Mouse (Mus musculus) G1E (cell line): ENCODE measurements at regions not wholly inside any gene's neighbourhood (a gene's known extent, or its start where the extent isn't known, plus 50 kb on each side); places are given as distances from the start of the nearest gene placed in this dataset.

Experiments used
- ATAC-seq: 2 replicates; pipeline ENCODE4 v1.8.0; 2016; ENCODE audit warnings: mild to moderate bottlenecking; ENCODE audit not compliant: insufficient number of reproducible peaks, poor library complexity, low FRiP score, severe bottlenecking; ENCODE audit errors: extremely low read depth
- DNase-seq: peaks from one replicate; pipeline ENCODE4 v3.0.0; 2012; ENCODE audit warnings: low spot score
- H3K27me3 ChIP-seq: 2 replicates; pipeline ENCODE4 v1.6.1; 2012; ENCODE audit warnings: mild to moderate bottlenecking, low read length, inconsistent platforms; ENCODE audit not compliant: insufficient read depth
- H3K36me3 ChIP-seq: replicated peaks from 2 replicates; pipeline ENCODE3; 2012; ENCODE audit warnings: mild to moderate bottlenecking, inconsistent platforms
- H3K4me1 ChIP-seq: 2 replicates; pipeline ENCODE4 v1.6.1; 2012; ENCODE audit warnings: low read depth, low read length, inconsistent platforms, mixed read lengths; ENCODE audit not compliant: insufficient read depth
- H3K4me3 ChIP-seq: 2 replicates; pipeline ENCODE4 v1.5.1; 2012; ENCODE audit warnings: low read depth, mild to moderate bottlenecking, inconsistent platforms, low read length, moderate library complexity, mixed read lengths
- H3K9me3 ChIP-seq: replicated peaks from 2 replicates; pipeline ENCODE4 v1.6.1; 2012; ENCODE audit warnings: inconsistent platforms
- CTCF ChIP-seq: IDR thresholded peaks from 2 replicates; pipeline ENCODE4 v1.5.1; 2012; ENCODE audit warnings: low read depth, low read length, inconsistent platforms, mixed read lengths
- GATA1 ChIP-seq: IDR thresholded peaks from 2 replicates; pipeline ENCODE4 v1.6.1; 2012; ENCODE audit warnings: borderline replicate concordance, low read length, inconsistent platforms, mixed read lengths
- GATA2 ChIP-seq: IDR thresholded peaks from 2 replicates; pipeline ENCODE4 v1.6.1; 2012; ENCODE audit warnings: low read depth, low read length, inconsistent platforms, borderline replicate concordance
- POLR2AphosphoS5 ChIP-seq: IDR thresholded peaks from 2 replicates; pipeline ENCODE4 v1.6.1; 2012; ENCODE audit warnings: low read depth, low read length, inconsistent platforms; ENCODE audit not compliant: insufficient replicate concordance
- TAL1 ChIP-seq: conservative IDR thresholded peaks from 2 replicates; pipeline ENCODE4 v1.6.1; 2012; ENCODE audit warnings: low read depth, low read length, inconsistent platforms, mixed read lengths

GRCm38 (mm10) chr3:137775076-137775849 is 89.0 kb upstream of the H2afz start:
- ATAC-seq (peak; percentile 92), DNase-seq (peak; percentile 21)
- no peaks in the 10 kb centered on the region for H3K9me3 ChIP-seq

GRCm38 (mm10) chr3:137778113-137778512 is 86.2 kb upstream of the H2afz start:
- Histone ChIP-seq H3K36me3 (no peaks in the 10 kb centered on the region), H3K4me3 (no peak overlapping the region), H3K4me1 (peaks cover 59% of the 10 kb centered on the region), H3K27me3 (peaks cover 34% of the 10 kb centered on the region), H3K9me3 (no peaks in the 10 kb centered on the region)
- TF ChIP-seq POLR2AphosphoS5, result no peak
- TF ChIP-seq CTCF, result no peak
- no peak for TF ChIP-seq GATA2
- TF ChIP-seq GATA1, result no peak
- no peak for TF ChIP-seq TAL1
- DNase-seq, result no peak
- no peak for ATAC-seq

More at GRCm38 (mm10) chr3:137775076-137775849, 89.0 kb upstream of the H2afz start:
- peaks cover 33% of the 10 kb centered on the region for H3K4me1 ChIP-seq
- peak; percentile 67 for TF ChIP-seq TAL1
- no peak for TF ChIP-seq GATA2
- no peak for TF ChIP-seq POLR2AphosphoS5
- no peaks in the 10 kb centered on the region for H3K36me3 ChIP-seq
- H3K27me3 ChIP-seq, result peaks cover 24% of the 10 kb centered on the region
- H3K4me3 ChIP-seq, result no peak overlapping the region

GRCm38 (mm10) chr3:137780029-137780428 is 84.3 kb upstream of the H2afz start:
- peaks cover 69% of the 10 kb centered on the region for H3K4me1 ChIP-seq
- H3K9me3 ChIP-seq, result no peaks in the 10 kb centered on the region
- H3K27me3 ChIP-seq, result peaks cover 31% of the 10 kb centered on the region
- H3K36me3 ChIP-seq, result no peaks in the 10 kb centered on the region
- DNase-seq (no peak), ATAC-seq (no peak)
- H3K4me3 ChIP-seq, result no peak overlapping the region
- no peak for TF ChIP-seq TAL1
- no peak for TF ChIP-seq GATA2
- no peak for TF ChIP-seq GATA1
- no peak for TF ChIP-seq POLR2AphosphoS5
- no peak for TF ChIP-seq CTCF

GRCm38 (mm10) chr3:137782836-137783235 is 81.5 kb upstream of the H2afz start:
- Histone ChIP-seq H3K36me3 (no peaks in the 10 kb centered on the region), H3K4me1 (peaks cover 52% of the 10 kb centered on the region)
- no peak for DNase-seq

GRCm38 (mm10) chr3:137783937-137784911 is 80.1 kb upstream of the H2afz start:
- no peak for DNase-seq
- peaks cover 22% of the 10 kb centered on the region for H3K27me3 ChIP-seq
- ATAC-seq, result no peak
- no peaks in the 10 kb centered on the region for H3K9me3 ChIP-seq
- TF ChIP-seq POLR2AphosphoS5, result no peak
- no peak for TF ChIP-seq GATA1
- TF ChIP-seq GATA2, result no peak
- no peak for TF ChIP-seq CTCF
- no peak for TF ChIP-seq TAL1
- peaks cover 46% of the 10 kb centered on the region for H3K4me1 ChIP-seq
- H3K36me3 ChIP-seq, result no peaks in the 10 kb centered on the region
- no peak overlapping the region for H3K4me3 ChIP-seq

More at GRCm38 (mm10) chr3:137782836-137783235, 81.5 kb upstream of the H2afz start:
- H3K9me3 ChIP-seq, result no peaks in the 10 kb centered on the region
- peaks cover 24% of the 10 kb centered on the region for H3K27me3 ChIP-seq
- peak; percentile 58; the same call in 1 of the 2 replicates for ATAC-seq
- TF ChIP-seq CTCF, result no peak
- no peak for TF ChIP-seq TAL1
- no peak for TF ChIP-seq GATA2
- no peak for TF ChIP-seq POLR2AphosphoS5
- no peak for TF ChIP-seq GATA1
- H3K4me3 ChIP-seq, result no peak overlapping the region

GRCm38 (mm10) chr3:137785224-137785623 is 79.1 kb upstream of the H2afz start:
- peaks cover 41% of the 10 kb centered on the region for H3K4me1 ChIP-seq
- no peaks in the 10 kb centered on the region for H3K36me3 ChIP-seq
- no peak for DNase-seq
- no peaks in the 10 kb centered on the region for H3K9me3 ChIP-seq
- no peak for ATAC-seq
- TF ChIP-seq GATA1, result no peak
- TF ChIP-seq GATA2, result no peak
- TF ChIP-seq TAL1, result no peak
- TF ChIP-seq POLR2AphosphoS5, result no peak
- TF ChIP-seq CTCF, result no peak
- H3K4me3 ChIP-seq, result no peak overlapping the region
- H3K27me3 ChIP-seq, result peaks cover 12% of the 10 kb centered on the region
